Mouse (Mus musculus) hindbrain, embryonic 13.5 days (tissue): ENCODE data around the gene Pla1a. TPM values are rescaled to one million over a fixed set of nuclear protein-coding genes. Genes with fewer than 3 reads are reported as not detected.

Experiments
- ATAC-seq: fragments of 200-750 bp; cut with Nextera tagmentation; 2 replicates; pipeline ENCODE4 v1.8.0; 2017; ENCODE audit warnings: moderate TSS enrichment; ENCODE audit not compliant: low FRiP score
- H3K27ac ChIP-seq: fragments of 300-500 bp; sonication (generic); 2 replicates; pipeline ENCODE4 v1.5.1; 2015; ENCODE audit warnings: inconsistent platforms, mild to moderate bottlenecking, moderate library complexity
- H3K27me3 ChIP-seq: fragments of 300-500 bp; sonication (generic); 2 replicates; pipeline ENCODE4 v1.6.1; 2015; ENCODE audit warnings: mild to moderate bottlenecking, inconsistent platforms
- H3K36me3 ChIP-seq: fragments of 300-500 bp; sonication (generic); 2 replicates; pipeline ENCODE4 v1.6.1; 2015; ENCODE audit warnings: mild to moderate bottlenecking, inconsistent platforms
- H3K4me1 ChIP-seq: fragments of 300-500 bp; sonication (generic); replicated peaks from 2 replicates; pipeline ENCODE4 v1.6.1; 2015; ENCODE audit warnings: inconsistent platforms
- H3K4me2 ChIP-seq: fragments of 300-500 bp; sonication (generic); 2 replicates; pipeline ENCODE4 v1.6.1; 2015; ENCODE audit warnings: inconsistent platforms, mild to moderate bottlenecking, moderate library complexity
- H3K4me3 ChIP-seq: fragments of 300-500 bp; sonication (generic); 2 replicates; pipeline ENCODE4 v1.5.1; 2015; ENCODE audit warnings: mild to moderate bottlenecking, inconsistent platforms
- H3K9ac ChIP-seq: fragments of 300-500 bp; sonication (generic); 2 replicates; pipeline ENCODE4 v1.6.1; 2015; ENCODE audit warnings: mild to moderate bottlenecking, inconsistent platforms
- H3K9me3 ChIP-seq: fragments of 300-500 bp; sonication (generic); 2 replicates; pipeline ENCODE4 v1.6.1; 2016; ENCODE audit warnings: inconsistent platforms
- WGBS: fragments of 180-500 bp; shearing (Covaris S2); methylation state at CpG from one replicate; pipeline ENCODE4 v1.1.7; 2015; 5-methylcytosine and 5-hydroxymethylcytosine counted together
- polyA plus RNA-seq: library from polyadenylated mRNA; unstranded; fragments of >200 nt; fragmentation: Nextera tagmentation; extraction: Ambion mirVana; gene quantifications from 2 replicates; pipeline ENCODE4 v1.2.1, GENCODE M21; 2015

Pla1a gene
- polyA plus RNA-seq, 1 experiment from 2014 or later = 0.30 TPM

DNA sequence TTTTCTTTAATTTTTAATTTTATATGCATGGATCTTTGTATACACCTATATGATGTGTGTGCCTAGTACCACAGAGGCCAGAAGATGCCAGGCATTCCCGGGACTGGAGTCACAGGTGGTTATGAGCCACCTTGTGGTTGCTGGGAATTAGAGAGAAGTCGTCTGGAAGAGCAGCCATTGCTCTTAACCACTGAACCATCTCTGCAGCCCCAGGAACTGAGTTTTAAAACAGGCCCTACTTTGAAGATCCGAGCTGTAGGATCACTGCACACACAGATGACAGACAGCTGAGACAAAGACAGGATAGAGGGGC is 35.7 kb upstream of the Pla1a start:
- no peaks in the 10 kb centered on the region for H3K4me1 ChIP-seq
- no peak overlapping the region for H3K4me3 ChIP-seq
- H3K9me3 ChIP-seq = no peaks in the 10 kb centered on the region
- no peaks in the 10 kb centered on the region for H3K36me3 ChIP-seq
- H3K27me3 ChIP-seq = no peaks in the 10 kb centered on the region
- no peak for ATAC-seq
- 39% methylated on average over 3 of the region's 3 CpGs for WGBS
- no peak overlapping the region for H3K9ac ChIP-seq
- no peak overlapping the region for H3K4me2 ChIP-seq
- no peak overlapping the region for H3K27ac ChIP-seq

- WGBS = 79% methylated on average over 8 of the region's 8 CpGs
- Histone ChIP-seq H3K36me3 (no peaks in the 10 kb centered on the region), H3K27ac (no peak overlapping the region), H3K4me1 (no peaks in the 10 kb centered on the region), H3K4me2 (no peak overlapping the region), H3K9me3 (no peaks in the 10 kb centered on the region), H3K4me3 (no peak overlapping the region), H3K9ac (no peak overlapping the region), H3K27me3 (no peaks in the 10 kb centered on the region)
- ATAC-seq = no peak
These were observed 35.2 kb upstream of the Pla1a start for GRCm38 (mm10) chr16:38467917-38468705.

DNA sequence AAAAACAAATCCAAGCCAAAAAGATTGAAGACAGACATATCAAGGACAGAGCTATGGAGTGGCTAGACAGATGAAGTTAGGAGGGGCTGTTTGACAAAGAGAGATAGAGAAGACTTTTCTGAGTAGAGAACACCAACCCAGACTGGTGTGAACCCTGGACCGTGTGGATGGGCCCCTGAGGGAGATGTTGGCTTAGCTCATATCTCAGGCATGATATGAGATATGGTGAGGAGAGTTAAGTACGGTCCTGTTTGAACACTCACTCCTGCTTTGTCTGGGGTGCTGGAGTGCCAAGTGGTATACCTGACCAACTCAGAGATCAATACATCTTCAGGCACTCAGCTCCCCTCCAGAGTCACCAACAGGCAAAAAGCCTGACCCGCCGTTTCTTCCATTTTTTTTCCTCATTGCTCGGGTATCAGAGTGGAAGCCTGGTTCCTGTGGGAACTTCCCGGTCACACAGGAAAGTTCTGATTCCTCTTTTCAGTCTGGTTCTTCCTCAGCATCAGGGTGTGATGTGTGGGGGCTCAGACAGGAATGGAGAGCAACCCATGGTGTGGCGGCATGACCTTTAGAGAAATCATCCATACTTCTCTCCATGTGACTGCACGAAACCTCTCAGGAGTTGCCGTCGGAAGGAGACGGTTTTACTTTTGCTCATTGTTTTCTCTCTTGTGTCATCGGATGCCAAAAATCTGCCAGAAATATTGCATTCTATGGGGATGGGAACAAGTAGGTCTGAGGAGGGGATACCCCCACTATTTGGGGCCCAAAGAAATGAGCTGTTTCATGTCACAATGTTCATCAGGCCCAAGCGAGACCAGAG is 34.4 kb upstream of the Pla1a start:
- no peak overlapping the region for H3K27ac ChIP-seq
- H3K4me3 ChIP-seq = no peak overlapping the region
- no peaks in the 10 kb centered on the region for H3K4me1 ChIP-seq
- WGBS = 88% methylated on average over 13 of the region's 13 CpGs
- no peaks in the 10 kb centered on the region for H3K27me3 ChIP-seq
- no peaks in the 10 kb centered on the region for H3K36me3 ChIP-seq
- ATAC-seq = no peak
- no peaks in the 10 kb centered on the region for H3K9me3 ChIP-seq
- H3K9ac ChIP-seq = no peak overlapping the region
- H3K4me2 ChIP-seq = no peak overlapping the region

GRCm38 (mm10) chr16:38466089-38466488 is 33.1 kb upstream of the Pla1a start:
- Histone ChIP-seq H3K4me3 (no peak overlapping the region), H3K4me2 (no peak overlapping the region), H3K36me3 (no peaks in the 10 kb centered on the region), H3K27me3 (no peaks in the 10 kb centered on the region), H3K9me3 (no peaks in the 10 kb centered on the region), H3K27ac (no peak overlapping the region), H3K4me1 (no peaks in the 10 kb centered on the region), H3K9ac (no peak overlapping the region)
- whole genome bisulfite sequencing = 86% methylated on average over 4 of the region's 4 CpGs
- ATAC-seq = no peak

DNA sequence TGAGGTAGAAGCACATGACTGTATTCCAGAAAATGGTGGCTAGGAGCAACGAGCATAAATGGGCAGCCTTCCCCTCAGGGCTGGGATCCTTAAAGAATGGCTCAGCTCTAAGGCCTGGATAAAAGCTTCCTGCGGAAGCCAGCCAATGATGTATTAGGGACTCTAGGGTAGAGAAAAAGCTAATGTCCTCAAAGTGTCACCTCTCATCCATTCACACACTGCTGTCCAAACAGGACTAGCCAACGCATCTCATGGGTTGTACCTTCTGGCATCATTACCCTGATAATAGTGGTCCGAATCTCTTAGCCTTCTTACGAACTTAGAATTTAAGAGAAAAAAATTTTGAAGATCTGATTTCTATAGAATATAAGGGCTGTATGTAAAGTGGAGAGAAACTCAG is 30.4 kb upstream of the Pla1a start:
- Histone ChIP-seq H3K4me1 (no peaks in the 10 kb centered on the region), H3K9me3 (no peaks in the 10 kb centered on the region), H3K27ac (no peak overlapping the region), H3K9ac (no peak overlapping the region), H3K27me3 (no peaks in the 10 kb centered on the region), H3K36me3 (no peaks in the 10 kb centered on the region), H3K4me3 (no peak overlapping the region), H3K4me2 (no peak overlapping the region)
- 92% methylated on average over 5 of the region's 5 CpGs for WGBS
- no peak for ATAC-seq

GRCm38 (mm10) chr16:38462161-38462560 is 29.2 kb upstream of the Pla1a start:
- no peak for ATAC-seq
- H3K27me3 ChIP-seq = no peaks in the 10 kb centered on the region
- H3K4me3 ChIP-seq = no peak overlapping the region
- no peaks in the 10 kb centered on the region for H3K36me3 ChIP-seq
- H3K4me1 ChIP-seq = no peaks in the 10 kb centered on the region
- no peaks in the 10 kb centered on the region for H3K9me3 ChIP-seq
- H3K9ac ChIP-seq = no peak overlapping the region
- H3K4me2 ChIP-seq = no peak overlapping the region
- no peak overlapping the region for H3K27ac ChIP-seq
- WGBS = 85% methylated on average over 7 of the region's 7 CpGs

- Histone ChIP-seq H3K27ac (no peak overlapping the region), H3K36me3 (no peaks in the 10 kb centered on the region), H3K4me3 (no peak overlapping the region), H3K9me3 (no peaks in the 10 kb centered on the region), H3K4me2 (no peak overlapping the region), H3K27me3 (no peaks in the 10 kb centered on the region), H3K9ac (no peak overlapping the region), H3K4me1 (no peaks in the 10 kb centered on the region)
- ATAC-seq = no peak
- 85% methylated on average over 8 of the region's 8 CpGs for WGBS
These were observed 28.8 kb upstream of the Pla1a start for GRCm38 (mm10) chr16:38461749-38462148.

DNA sequence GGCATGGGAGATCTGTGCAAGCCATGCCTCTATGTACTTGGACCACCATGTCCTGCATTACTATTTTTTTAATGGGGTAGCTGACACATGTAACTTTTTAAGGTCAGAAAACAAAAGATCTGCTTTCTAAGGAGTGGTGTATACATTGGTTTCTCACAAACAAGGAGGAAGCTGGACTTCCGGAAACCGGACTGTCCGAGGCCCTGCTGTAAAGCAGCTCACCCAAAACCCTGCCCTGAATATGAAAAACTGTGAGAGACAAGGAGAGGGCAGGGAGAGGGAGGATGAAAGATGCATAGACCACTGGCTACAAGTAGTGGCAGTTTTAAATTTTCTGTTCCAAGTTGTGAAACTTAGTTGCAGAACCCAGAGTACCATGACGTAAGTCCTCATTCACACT is 27.0 kb upstream of the Pla1a start:
- Histone ChIP-seq H3K4me1 (no peaks in the 10 kb centered on the region), H3K9me3 (no peaks in the 10 kb centered on the region), H3K36me3 (no peaks in the 10 kb centered on the region), H3K27me3 (no peaks in the 10 kb centered on the region), H3K9ac (no peak overlapping the region), H3K27ac (no peak overlapping the region), H3K4me3 (no peak overlapping the region), H3K4me2 (no peak overlapping the region)
- 94% methylated on average over 4 of the region's 4 CpGs for WGBS
- no peak for ATAC-seq

- Histone ChIP-seq H3K4me3 (no peak overlapping the region), H3K9ac (no peak overlapping the region), H3K4me2 (no peak overlapping the region), H3K36me3 (no peaks in the 10 kb centered on the region), H3K27me3 (no peaks in the 10 kb centered on the region), H3K27ac (no peak overlapping the region), H3K9me3 (no peaks in the 10 kb centered on the region), H3K4me1 (no peaks in the 10 kb centered on the region)
- 76% methylated on average over 6 of the region's 6 CpGs for WGBS
- ATAC-seq = no peak
These were observed 25.8 kb upstream of the Pla1a start for GRCm38 (mm10) chr16:38458600-38459280.

DNA sequence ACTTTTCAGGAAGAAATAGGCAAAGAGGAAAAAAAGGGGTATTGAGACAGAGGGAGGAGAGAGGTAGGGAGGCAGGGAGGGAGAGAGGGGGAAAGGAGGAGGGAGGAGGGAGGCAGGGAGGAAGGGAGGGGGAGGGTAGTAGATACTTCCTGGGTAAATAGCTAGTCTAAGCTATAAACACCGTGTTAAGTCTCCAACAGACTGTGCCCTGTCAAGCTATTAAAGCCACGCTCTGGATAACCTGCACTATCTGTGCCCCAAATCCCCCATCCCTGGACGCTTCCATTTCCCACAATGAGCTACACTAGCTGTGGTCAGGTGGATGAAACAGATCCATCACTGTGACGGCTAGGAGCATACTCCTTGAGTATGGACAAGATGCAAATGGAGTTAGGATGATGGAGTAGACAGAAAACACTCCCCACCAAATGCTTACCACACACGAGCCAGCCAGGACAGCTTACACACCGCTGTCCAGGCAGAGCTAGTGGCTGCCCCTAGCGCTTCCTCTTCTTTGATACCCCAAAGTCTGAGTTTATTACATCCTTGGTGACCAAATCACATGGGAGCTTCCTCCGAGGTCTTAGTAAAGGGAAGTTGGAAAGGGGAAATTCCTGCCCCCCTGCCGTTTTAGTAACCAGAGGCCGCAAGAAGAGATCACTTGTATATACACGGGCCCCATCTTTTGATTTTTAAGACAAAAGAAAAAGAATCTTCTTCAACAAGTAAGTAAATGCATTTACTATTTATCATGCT is 24.0 kb upstream of the Pla1a start:
- ATAC-seq = no peak
- 52% methylated on average over 11 of the region's 11 CpGs for WGBS
- no peak overlapping the region for H3K4me3 ChIP-seq
- no peaks in the 10 kb centered on the region for H3K9me3 ChIP-seq
- no peak overlapping the region for H3K9ac ChIP-seq
- peaks cover 1% of the 10 kb centered on the region for H3K4me1 ChIP-seq
- no peaks in the 10 kb centered on the region for H3K36me3 ChIP-seq
- no peak overlapping the region for H3K27ac ChIP-seq
- H3K27me3 ChIP-seq = no peaks in the 10 kb centered on the region
- H3K4me2 ChIP-seq = no peak overlapping the region

- 75% methylated on average over 14 of the region's 17 CpGs for whole genome bisulfite sequencing
- ATAC-seq = no peak
- Histone ChIP-seq H3K4me3 (no peak within 1 kb of the TSS), H3K27me3 (no peaks in the 10 kb centered on the region), H3K9me3 (no peaks in the 10 kb centered on the region), H3K4me2 (no peak within 1 kb of the TSS), H3K9ac (0 out of 2 replicates have a peak within 1 kb of the TSS, but pooled peaks have one; percentile 13), H3K4me1 (peaks cover 12% of the 10 kb centered on the region), H3K27ac (no peak within 1 kb of the TSS), H3K36me3 (no peaks in the 10 kb centered on the region)
These were observed 22.8 kb upstream of the Pla1a start, which contains the start of gene Cd80 for GRCm38 (mm10) chr16:38455511-38456418. Gene Cd80, plus strand, starts transcription at chr16:38455561.
